Mouse (Mus musculus): Measurements from ENCODE around the gene Inka2. TPM values are rescaled to one million over a fixed set of nuclear protein-coding genes. Genes with fewer than 3 reads are reported as not detected.

Inka2 gene
- polyA plus RNA-seq, 1 experiment from 2014 or later = 4.8 TPM

DNA sequence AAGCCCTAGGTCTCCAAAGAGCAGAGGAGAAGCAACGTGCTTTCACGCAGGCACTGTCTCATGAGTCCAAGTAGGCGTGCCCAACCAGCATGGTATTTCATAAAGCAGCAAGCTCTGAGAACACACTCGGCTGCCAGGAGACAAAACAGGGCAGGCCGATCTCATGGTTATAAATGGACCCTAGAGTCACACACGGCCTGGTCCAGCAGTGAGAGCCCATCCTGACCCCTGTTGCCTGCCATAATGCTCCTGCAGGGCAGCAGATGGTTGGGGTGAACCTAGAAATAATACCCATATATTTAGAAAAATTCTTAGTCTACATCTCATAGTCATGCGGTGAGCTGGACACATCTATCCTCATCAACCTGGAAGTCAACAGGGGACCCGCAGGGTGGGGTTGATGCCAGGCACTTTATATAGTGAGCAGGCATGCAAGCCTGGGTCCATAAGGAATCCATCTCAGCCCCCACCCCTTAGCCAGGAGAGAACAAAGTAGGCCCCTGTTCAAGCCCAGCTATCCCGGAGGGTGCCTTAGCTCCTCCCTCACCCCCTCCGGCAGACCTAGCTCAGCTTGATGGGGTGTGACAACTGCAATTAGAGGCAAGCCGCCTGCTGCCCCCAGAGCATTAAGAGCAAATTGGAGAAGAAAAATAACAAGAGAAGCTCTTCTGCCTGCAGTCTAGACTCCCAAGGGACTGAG lies 13.6 kb downstream of the Inka2 start:
- peak; percentile 72 for ATAC-seq (ENCODE audit: low read depth)
- no peak overlapping the region for H3K4me3 ChIP-seq
- H3K36me3 ChIP-seq = no peaks in the 10 kb centered on the region
- H3K9me3 ChIP-seq = no peaks in the 10 kb centered on the region
- H3K4me2 ChIP-seq = no peak overlapping the region
- no peak overlapping the region for H3K9ac ChIP-seq
- no peaks in the 10 kb centered on the region for H3K27me3 ChIP-seq
- WGBS = 36% methylated on average over 11 of the region's 11 CpGs
- H3K27ac ChIP-seq (replicated peaks) = peak overlapping the region; percentile 64
- peaks cover 49% of the 10 kb centered on the region for H3K4me1 ChIP-seq (replicated peaks)

- Histone ChIP-seq H3K9ac (no peak overlapping the region), H3K9me3 (no peaks in the 10 kb centered on the region), H3K4me3 (no peak overlapping the region), H3K27ac (replicated peaks) (0 out of 2 replicates have a peak overlapping the region, but pooled peaks have one; percentile 64), H3K36me3 (no peaks in the 10 kb centered on the region), H3K27me3 (no peaks in the 10 kb centered on the region), H3K4me2 (no peak overlapping the region), H3K4me1 (replicated peaks) (peaks cover 42% of the 10 kb centered on the region)
- no peak for ATAC-seq (ENCODE audit: low read depth)
- 72% methylated on average over 4 of the region's 4 CpGs for WGBS
These were observed 14.3 kb downstream of the Inka2 start for GRCm38 (mm10) chr3:105718746-105719145.

- 85% methylated on average over 4 of the region's 4 CpGs for WGBS
- no peak overlapping the region for H3K9ac ChIP-seq
- no peaks in the 10 kb centered on the region for H3K9me3 ChIP-seq
- no peak overlapping the region for H3K4me3 ChIP-seq
- H3K27me3 ChIP-seq = no peaks in the 10 kb centered on the region
- H3K4me1 ChIP-seq (replicated peaks) = peaks cover 32% of the 10 kb centered on the region
- H3K4me2 ChIP-seq = no peak overlapping the region
- no peak overlapping the region for H3K27ac ChIP-seq (replicated peaks)
- ATAC-seq (ENCODE audit: low read depth) = no peak
- H3K36me3 ChIP-seq = no peaks in the 10 kb centered on the region
These were observed 15.6 kb downstream of the Inka2 start for GRCm38 (mm10) chr3:105719979-105720378.

- Histone ChIP-seq H3K9me3 (no peaks in the 10 kb centered on the region), H3K36me3 (no peaks in the 10 kb centered on the region), H3K4me1 (replicated peaks) (peaks cover 28% of the 10 kb centered on the region), H3K4me3 (no peak overlapping the region), H3K27ac (replicated peaks) (no peak overlapping the region), H3K9ac (no peak overlapping the region), H3K27me3 (no peaks in the 10 kb centered on the region), H3K4me2 (no peak overlapping the region)
- whole genome bisulfite sequencing = 87% methylated on average over 4 of the region's 4 CpGs
- ATAC-seq (ENCODE audit: low read depth) = no peak
These were observed 16.1 kb downstream of the Inka2 start for GRCm38 (mm10) chr3:105720514-105720913.

DNA sequence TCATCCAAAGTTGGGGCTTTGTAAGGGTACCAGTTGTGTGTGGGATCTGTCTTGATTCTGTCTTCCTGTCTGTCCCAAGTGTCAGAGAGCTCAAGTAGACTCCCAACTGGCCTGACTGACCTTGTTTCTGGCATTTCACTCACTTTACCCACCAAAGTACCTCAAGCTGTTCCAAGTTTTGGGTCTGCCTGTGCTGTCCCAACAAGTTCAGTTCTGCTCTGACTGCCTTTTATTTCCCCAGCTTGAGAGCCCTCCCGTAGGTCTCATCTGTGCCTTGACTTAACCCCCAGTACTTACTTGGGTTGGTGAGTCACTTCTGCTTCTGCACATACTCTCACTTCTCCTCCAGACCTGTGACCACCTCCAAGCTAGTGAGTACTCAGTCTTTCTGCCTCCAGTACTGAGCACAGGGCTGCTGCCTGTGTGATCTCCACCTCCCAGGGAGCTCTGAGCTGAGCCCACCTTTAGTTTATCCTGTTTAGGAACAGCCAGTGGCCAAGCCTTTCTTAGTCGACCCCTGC lies 17.3 kb downstream of the Inka2 start:
- peaks cover 21% of the 10 kb centered on the region for H3K4me1 ChIP-seq (replicated peaks)

DNA sequence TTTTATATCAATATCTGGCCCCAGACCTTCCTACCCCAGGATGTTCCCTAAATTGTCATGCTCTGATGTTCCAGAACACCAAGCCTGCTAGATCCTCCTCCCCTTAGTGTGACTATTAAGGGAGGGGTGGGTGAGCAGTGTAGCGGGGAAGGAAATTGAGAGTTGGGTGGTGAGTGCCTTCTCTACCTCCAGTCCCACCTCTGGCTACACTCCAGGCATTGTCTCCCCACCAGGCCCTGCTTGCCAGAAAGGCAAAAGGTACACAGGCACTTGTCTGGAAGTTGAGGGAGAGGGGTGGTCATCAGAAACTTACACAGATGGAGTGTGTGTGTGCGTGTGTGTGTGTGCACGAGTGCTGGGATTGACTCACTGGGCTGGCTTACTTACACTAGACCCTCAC lies 18.1 kb downstream of the Inka2 start:
- H3K4me3 ChIP-seq = no peak overlapping the region
- 90% methylated on average over 3 of the region's 3 CpGs for WGBS
- no peaks in the 10 kb centered on the region for H3K36me3 ChIP-seq
- no peaks in the 10 kb centered on the region for H3K27me3 ChIP-seq
- H3K27ac ChIP-seq (replicated peaks) = no peak overlapping the region
- no peaks in the 10 kb centered on the region for H3K9me3 ChIP-seq
- peaks cover 14% of the 10 kb centered on the region for H3K4me1 ChIP-seq (replicated peaks)
- no peak overlapping the region for H3K4me2 ChIP-seq
- no peak overlapping the region for H3K9ac ChIP-seq
- no peak for ATAC-seq (ENCODE audit: low read depth)

More for the DNA sequence above, 17.3 kb downstream of the Inka2 start:
- no peak overlapping the region for H3K9ac ChIP-seq
- no peak overlapping the region for H3K27ac ChIP-seq (replicated peaks)
- H3K4me3 ChIP-seq = no peak overlapping the region
- 74% methylated on average over 2 of the region's 2 CpGs for WGBS
- no peaks in the 10 kb centered on the region for H3K36me3 ChIP-seq
- H3K27me3 ChIP-seq = no peaks in the 10 kb centered on the region
- H3K9me3 ChIP-seq = no peaks in the 10 kb centered on the region
- ATAC-seq (ENCODE audit: low read depth) = no peak
- no peak overlapping the region for H3K4me2 ChIP-seq

- WGBS = 0% methylated on average over 1 of the region's 1 CpGs
- no peak overlapping the region for H3K9ac ChIP-seq
- no peak overlapping the region for H3K4me2 ChIP-seq
- H3K27ac ChIP-seq (replicated peaks) = no peak overlapping the region
- ATAC-seq (ENCODE audit: low read depth) = no peak
- H3K27me3 ChIP-seq = no peaks in the 10 kb centered on the region
- no peak overlapping the region for H3K4me3 ChIP-seq
- no peaks in the 10 kb centered on the region for H3K9me3 ChIP-seq
- H3K4me1 ChIP-seq (replicated peaks) = no peaks in the 10 kb centered on the region
- H3K36me3 ChIP-seq = peaks cover 10% of the 10 kb centered on the region
These were observed 21.6 kb downstream of the Inka2 start for GRCm38 (mm10) chr3:105726037-105726436.

- peaks cover 35% of the 10 kb centered on the region for H3K36me3 ChIP-seq
- H3K27ac ChIP-seq (replicated peaks) = no peak overlapping the region
- no peaks in the 10 kb centered on the region for H3K9me3 ChIP-seq
- H3K27me3 ChIP-seq = no peaks in the 10 kb centered on the region
- 84% methylated on average over 4 of the region's 4 CpGs for WGBS
- H3K4me3 ChIP-seq = no peak overlapping the region
- H3K4me2 ChIP-seq = no peak overlapping the region
- ATAC-seq (ENCODE audit: low read depth) = no peak
- H3K9ac ChIP-seq = no peak overlapping the region
- H3K4me1 ChIP-seq (replicated peaks) = no peaks in the 10 kb centered on the region
These were observed 28.0 kb downstream of the Inka2 start for GRCm38 (mm10) chr3:105732360-105732759.

- WGBS = 90% methylated on average over 4 of the region's 4 CpGs
- H3K36me3 ChIP-seq = peaks cover 45% of the 10 kb centered on the region
- ATAC-seq (ENCODE audit: low read depth) = no peak
These were observed 29.1 kb downstream of the Inka2 start for GRCm38 (mm10) chr3:105733538-105733937.

GRCm38 (mm10) chr3:105735285-105735684 lies 30.9 kb downstream of the Inka2 start:
- H3K4me2 ChIP-seq = no peak overlapping the region
- no peaks in the 10 kb centered on the region for H3K27me3 ChIP-seq
- no peak overlapping the region for H3K4me3 ChIP-seq
- no peak overlapping the region for H3K27ac ChIP-seq (replicated peaks)
- no peaks in the 10 kb centered on the region for H3K4me1 ChIP-seq (replicated peaks)
- no peaks in the 10 kb centered on the region for H3K9me3 ChIP-seq
- H3K36me3 ChIP-seq = peaks cover 43% of the 10 kb centered on the region
- ATAC-seq (ENCODE audit: low read depth) = no peak
- H3K9ac ChIP-seq = no peak overlapping the region

More at GRCm38 (mm10) chr3:105733538-105733937, 29.1 kb downstream of the Inka2 start:
- Histone ChIP-seq H3K4me2 (no peak overlapping the region), H3K27me3 (no peaks in the 10 kb centered on the region), H3K9ac (no peak overlapping the region), H3K4me3 (no peak overlapping the region), H3K27ac (replicated peaks) (no peak overlapping the region), H3K4me1 (replicated peaks) (no peaks in the 10 kb centered on the region), H3K9me3 (no peaks in the 10 kb centered on the region)

DNA sequence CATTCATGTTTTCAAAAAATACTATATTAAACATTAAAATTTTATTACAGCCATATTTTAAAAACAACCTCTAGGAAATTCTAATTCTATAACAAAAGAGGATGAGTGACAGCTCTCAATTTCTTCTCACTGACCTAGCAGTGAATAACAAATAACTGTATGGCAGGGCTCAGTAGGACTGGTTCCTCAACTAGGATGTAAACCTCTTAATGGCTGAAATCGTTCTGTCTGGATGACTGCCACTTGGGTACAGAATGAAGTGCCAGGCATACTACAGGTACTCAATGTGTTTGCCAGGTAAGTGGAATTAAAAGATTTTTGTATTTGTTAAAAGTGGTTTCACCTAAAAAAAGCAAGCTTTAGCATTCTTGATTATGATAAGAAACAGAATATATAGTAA lies 31.7 kb downstream of the Inka2 start:
- Histone ChIP-seq H3K9me3 (no peaks in the 10 kb centered on the region), H3K4me3 (no peak overlapping the region), H3K27ac (replicated peaks) (no peak overlapping the region), H3K36me3 (peaks cover 34% of the 10 kb centered on the region), H3K27me3 (no peaks in the 10 kb centered on the region), H3K9ac (no peak overlapping the region), H3K4me1 (replicated peaks) (no peaks in the 10 kb centered on the region), H3K4me2 (no peak overlapping the region)
- WGBS = 84% methylated on average over 1 of the region's 1 CpGs
- no peak for ATAC-seq (ENCODE audit: low read depth)

- Histone ChIP-seq H3K36me3 (peaks cover 28% of the 10 kb centered on the region), H3K9ac (no peak overlapping the region), H3K9me3 (no peaks in the 10 kb centered on the region), H3K4me2 (no peak overlapping the region), H3K4me1 (replicated peaks) (no peaks in the 10 kb centered on the region), H3K27ac (replicated peaks) (no peak overlapping the region), H3K4me3 (no peak overlapping the region), H3K27me3 (no peaks in the 10 kb centered on the region)
- 94% methylated on average over 7 of the region's 7 CpGs for WGBS
- ATAC-seq (ENCODE audit: low read depth) = no peak
These were observed 32.7 kb downstream of the Inka2 start for GRCm38 (mm10) chr3:105737070-105737469.

GRCm38 (mm10) chr3:105737666-105738065 lies 33.3 kb downstream of the Inka2 start:
- Histone ChIP-seq H3K27me3 (no peaks in the 10 kb centered on the region), H3K9ac (no peak overlapping the region), H3K4me2 (no peak overlapping the region), H3K9me3 (no peaks in the 10 kb centered on the region), H3K4me3 (no peak overlapping the region), H3K36me3 (peaks cover 28% of the 10 kb centered on the region), H3K4me1 (replicated peaks) (no peaks in the 10 kb centered on the region), H3K27ac (replicated peaks) (no peak overlapping the region)
- no peak for ATAC-seq (ENCODE audit: low read depth)
- WGBS = 85% methylated on average over 3 of the region's 3 CpGs

Data from neural tube, embryonic 13.5 days (tissue).